Mouse (Mus musculus) erythroblast, embryonic 14.5 days (primary cell): Measurements from ENCODE around the gene Gsap.

ENCODE experiments used
- GATA1 ChIP-seq: IDR thresholded peaks from 2 replicates; pipeline ENCODE4 v1.6.1; 2012; ENCODE audit warnings: low read length, inconsistent platforms, mixed read lengths
- TAL1 ChIP-seq: IDR thresholded peaks from 3 replicates; pipeline ENCODE4 v1.6.1; 2012; ENCODE audit warnings: low read length, inconsistent platforms, mixed read lengths

GRCm38 (mm10) chr5:21143032-21143431, 43.0 kb upstream of the Gsap start:
- TF ChIP-seq GATA1 (no peak), TAL1 (no peak)
